Mouse (Mus musculus) cerebellum, adult 18-20 months (tissue): Measurements from ENCODE around the gene Nr1h4.

Source experiments
- DNase-seq, 2 experiments: peaks; one replicate each; pipeline ENCODE4 v3.0.0; 2021

The Nr1h4 gene

GRCm38 (mm10) chr10:89470596-89471353 is 62.6 kb downstream of the Nr1h4 start:
- no peak for DNase-seq

- no peak for DNase-seq
Measured at GRCm38 (mm10) chr10:89464760-89465405, 68.5 kb downstream of the Nr1h4 start.

- DNase-seq, result no peak
Measured at GRCm38 (mm10) chr10:89462890-89463289, 70.5 kb downstream of the Nr1h4 start.

GRCm38 (mm10) chr10:89461856-89462507 is 71.4 kb downstream of the Nr1h4 start:
- DNase-seq, result peak; percentile 69 to 74

DNA sequence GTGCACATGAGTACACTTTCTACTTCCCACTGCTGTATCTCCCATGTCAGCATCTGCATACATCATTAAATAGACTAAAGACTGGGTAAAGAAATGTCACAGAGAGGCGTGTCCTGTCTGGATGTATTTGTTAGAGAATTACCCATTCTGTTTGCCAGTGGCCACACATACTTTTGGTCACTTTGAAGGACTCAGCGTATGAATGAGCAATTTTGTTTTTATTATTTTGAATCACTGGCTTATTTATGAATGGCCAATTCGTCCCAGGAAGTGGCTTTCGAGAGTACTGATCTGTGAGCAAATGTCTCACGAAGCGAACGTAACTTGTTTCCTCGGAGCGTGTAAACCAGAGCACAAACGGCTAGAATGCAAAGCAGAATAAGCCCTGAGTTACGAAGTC is 72.4 kb downstream of the Nr1h4 start:
- DNase-seq, result no peak

DNA sequence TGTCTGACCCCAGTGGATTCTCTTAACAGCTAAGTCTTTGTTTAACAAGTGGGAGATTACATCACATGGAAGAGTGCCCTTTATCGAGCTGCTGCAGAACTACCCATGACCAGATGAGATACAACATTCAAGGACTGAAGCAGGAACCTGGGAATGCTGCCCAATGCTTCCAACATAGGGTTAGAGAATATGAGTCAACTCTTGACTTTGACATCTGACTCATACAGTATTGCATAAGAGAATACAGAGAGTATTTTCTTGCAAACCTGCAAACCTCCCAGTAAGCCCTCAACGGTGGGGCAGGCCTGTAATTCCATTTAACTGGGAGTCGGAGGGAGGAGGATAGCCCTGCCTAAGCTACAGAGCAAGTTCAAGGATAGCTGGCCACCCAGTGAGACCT is 74.6 kb downstream of the Nr1h4 start:
- DNase-seq, result no peak

DNA sequence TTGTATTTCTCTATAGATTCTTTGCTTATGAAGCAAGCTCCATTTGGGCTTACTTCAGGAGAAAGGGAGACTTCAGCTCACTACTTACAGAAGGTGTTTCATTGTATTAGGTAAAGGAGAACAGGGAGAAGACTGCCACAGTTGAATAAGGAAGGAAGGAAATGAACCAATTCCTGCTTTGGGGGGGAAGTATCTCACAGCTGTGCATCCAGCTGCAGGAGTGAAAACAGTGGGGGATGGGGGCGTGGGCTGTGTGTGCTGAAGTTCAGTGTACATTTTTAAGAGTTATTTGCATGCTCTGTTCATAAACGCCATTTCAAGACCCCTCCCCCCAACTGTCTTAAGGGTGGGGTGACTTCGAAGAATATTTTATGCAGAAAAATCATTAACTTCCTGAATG is 79.6 kb downstream of the Nr1h4 start:
- no peak for DNase-seq

- DNase-seq, result no peak
Measured at GRCm38 (mm10) chr10:89453068-89453641, 80.2 kb downstream of the Nr1h4 start.

DNA sequence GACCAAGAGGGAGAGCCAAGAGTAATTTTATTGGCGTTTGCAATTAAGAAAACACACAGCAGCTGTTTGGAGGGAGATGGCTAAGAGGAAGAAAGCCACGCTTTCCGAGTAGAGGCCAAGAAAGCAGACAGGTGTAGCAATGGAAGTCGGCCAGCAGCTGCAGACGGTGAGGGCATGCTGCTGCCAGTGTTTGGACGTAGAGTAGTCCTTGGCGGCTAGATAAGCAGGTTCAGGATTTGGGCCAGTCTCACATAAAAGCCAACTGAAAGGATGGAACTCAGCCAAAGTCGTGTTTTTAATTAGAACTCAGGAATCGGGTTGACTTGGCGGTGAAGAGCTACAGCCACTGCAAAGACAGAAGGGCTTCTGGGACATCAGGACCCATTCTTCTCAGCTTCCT is 83.0 kb downstream of the Nr1h4 start:
- DNase-seq, result peak; percentile 8 to 21

DNA sequence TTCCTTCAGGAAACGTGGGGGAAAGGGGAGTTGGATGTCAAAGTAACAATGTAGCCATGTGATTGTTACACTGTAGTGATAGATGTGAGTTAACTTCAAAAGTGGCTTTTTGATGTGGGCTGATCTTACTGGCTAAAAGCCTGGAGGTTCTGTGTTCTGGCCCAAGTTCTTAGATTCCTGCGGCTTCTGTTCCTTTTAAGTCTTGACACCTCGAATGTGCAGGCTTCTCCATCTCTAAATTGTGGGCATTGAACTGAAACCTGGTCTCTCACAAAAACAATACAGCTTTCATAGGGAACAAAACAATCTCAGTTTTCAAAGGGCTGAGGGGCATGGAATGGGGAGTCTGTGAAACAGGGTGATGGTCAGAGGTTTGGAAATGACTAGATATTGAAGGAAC is 89.0 kb downstream of the Nr1h4 start:
- DNase-seq, result no peak

DNA sequence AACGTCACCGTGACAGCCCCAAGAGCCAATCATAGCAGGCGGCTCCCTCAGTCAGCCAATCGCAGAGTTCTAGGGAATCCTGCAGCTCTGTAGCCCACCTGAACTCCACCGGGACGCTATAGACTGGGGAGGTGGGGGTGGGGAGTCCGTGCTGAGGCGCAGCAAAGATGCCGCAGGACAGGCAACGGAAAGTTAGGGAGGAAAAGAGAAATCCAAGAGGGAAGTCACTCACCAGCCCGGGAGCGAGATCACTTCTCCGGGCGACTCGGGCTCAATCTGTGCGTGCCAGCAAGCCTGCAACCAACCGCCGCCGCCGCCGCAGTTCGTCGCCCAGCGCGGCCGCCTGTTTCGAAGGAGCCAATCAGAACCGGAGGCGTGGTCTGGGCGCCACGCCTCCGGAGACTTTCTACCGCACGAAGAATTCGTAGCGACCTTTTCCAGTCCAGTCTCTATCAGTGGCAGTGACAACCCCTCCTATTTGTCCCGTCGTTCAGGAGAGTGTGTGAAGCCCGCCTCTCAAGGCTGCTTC is 89.7 kb downstream of the Nr1h4 start, which contains the start of gene Gas2l3:
Gas2l3 (minus strand) TSS at position 345 of the 529 bp plus-strand sequence.
- DNase-seq, result peak; percentile 73 to 78

DNA sequence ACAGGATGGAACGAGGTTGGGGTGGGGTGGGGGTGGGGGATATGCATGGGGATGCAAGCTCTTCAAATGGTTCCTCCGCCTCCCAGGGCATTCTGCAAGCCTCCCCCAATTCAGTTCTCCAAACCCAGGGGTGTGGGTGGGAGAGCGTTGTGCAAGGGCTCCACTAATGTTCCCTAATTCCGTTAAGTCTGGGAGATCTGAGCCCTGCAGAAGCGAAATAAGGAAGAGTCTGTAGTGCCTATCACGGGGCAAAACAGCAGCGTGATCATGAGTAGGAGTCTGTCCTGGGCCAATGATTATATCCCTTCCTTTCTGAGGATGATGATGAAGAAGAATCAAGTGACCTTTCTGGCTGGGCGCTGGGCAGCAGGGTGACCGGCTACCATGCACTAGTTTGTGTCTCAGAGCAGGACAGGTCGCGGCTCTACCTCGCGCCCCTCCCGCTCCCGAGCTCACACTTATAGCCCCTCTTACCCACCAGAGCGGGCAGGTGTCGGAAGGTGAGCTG is 90.2 kb downstream of the Nr1h4 start:
- DNase-seq, result no peak

GRCm38 (mm10) chr10:89442640-89443039 is 90.7 kb downstream of the Nr1h4 start:
- no peak for DNase-seq

DNA sequence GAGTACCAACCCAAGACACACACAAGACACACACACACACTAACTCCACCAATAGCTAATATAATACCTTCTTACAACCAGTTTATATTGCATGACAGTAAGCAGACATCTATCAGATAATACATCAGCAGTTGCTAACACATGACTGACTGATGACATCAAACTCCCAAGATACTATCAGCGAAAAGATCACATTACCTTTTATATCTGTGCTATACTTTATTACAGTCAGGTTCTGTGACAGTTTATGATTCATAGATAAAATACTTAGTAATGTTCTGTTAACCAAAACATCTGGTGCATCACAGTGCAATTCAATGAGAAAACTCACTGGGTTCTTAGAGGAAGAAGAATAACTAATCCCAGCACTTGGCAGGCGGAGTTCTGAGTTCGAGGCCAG is 91.4 kb downstream of the Nr1h4 start:
- DNase-seq, result no peak

DNA sequence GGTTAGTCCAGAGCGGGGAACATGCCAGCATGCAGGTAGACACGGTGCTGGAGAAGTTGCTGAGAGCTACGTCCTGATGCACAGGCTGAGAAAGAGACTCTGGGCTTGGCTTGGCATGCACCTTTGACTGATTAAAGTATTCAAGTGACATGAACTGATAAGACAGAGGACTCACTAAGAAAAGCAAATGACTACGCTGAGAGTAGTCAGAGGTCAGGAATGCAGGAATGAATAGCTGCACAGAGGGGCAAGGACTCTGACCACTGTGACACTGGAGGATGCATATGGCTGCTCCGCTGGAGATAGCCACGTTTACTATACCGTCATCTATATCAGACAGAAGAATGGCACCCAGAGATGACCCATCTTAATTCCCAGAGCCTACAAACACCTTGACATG is 94.0 kb downstream of the Nr1h4 start:
- no peak for DNase-seq

DNA sequence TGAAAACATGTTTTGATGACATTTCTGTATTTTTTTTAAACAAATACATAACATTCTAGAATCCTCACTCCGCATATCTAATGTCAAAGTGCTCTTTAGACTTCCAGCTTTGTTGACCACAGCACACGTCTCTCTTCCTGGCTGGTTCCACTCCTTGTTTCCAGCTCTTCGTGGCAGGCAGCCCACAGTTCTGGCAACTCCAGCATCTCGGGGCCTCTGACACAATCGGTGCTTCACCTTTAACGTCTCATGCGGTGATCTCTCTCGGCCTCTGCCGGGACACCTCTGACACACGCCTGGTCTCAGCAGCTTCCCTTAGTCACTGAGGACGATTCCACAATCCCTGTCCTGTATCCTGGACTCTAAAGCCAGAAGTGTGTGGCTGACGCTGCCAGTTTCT is 95.4 kb downstream of the Nr1h4 start:
- DNase-seq, result no peak

GRCm38 (mm10) chr10:89437472-89437871 is 95.9 kb downstream of the Nr1h4 start:
- DNase-seq, result no peak

DNA sequence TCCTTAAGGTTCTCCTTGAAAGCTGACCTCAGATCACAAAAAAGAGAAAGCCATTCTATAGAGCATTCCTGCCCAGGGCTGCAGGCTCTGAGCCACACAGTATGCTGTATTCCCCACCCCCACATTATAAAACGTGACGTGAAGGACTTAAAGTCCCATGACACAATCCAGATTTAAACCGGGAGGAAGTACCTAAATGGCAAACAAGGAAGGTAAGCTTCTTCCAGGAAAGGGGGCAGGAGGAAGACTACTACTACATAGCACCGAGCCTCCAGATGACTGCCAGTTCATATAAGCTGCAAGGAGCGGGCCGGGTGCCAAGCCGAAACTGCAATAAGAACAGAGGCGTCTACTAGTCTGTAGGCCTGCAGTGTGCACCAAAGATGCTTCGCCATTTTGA is 97.5 kb downstream of the Nr1h4 start:
- DNase-seq, result no peak

GRCm38 (mm10) chr10:89435413-89435812 is 98.0 kb downstream of the Nr1h4 start:
- DNase-seq, result no peak

GRCm38 (mm10) chr10:89434509-89435210 is 98.7 kb downstream of the Nr1h4 start:
- no peak for DNase-seq

- DNase-seq, result no peak
Measured at GRCm38 (mm10) chr10:89432743-89433142, 100.6 kb downstream of the Nr1h4 start.

GRCm38 (mm10) chr10:89430751-89431150 is 102.6 kb downstream of the Nr1h4 start:
- no peak for DNase-seq
